Mouse (Mus musculus): ENCODE measurements around the gene Ccdc177.

DNA sequence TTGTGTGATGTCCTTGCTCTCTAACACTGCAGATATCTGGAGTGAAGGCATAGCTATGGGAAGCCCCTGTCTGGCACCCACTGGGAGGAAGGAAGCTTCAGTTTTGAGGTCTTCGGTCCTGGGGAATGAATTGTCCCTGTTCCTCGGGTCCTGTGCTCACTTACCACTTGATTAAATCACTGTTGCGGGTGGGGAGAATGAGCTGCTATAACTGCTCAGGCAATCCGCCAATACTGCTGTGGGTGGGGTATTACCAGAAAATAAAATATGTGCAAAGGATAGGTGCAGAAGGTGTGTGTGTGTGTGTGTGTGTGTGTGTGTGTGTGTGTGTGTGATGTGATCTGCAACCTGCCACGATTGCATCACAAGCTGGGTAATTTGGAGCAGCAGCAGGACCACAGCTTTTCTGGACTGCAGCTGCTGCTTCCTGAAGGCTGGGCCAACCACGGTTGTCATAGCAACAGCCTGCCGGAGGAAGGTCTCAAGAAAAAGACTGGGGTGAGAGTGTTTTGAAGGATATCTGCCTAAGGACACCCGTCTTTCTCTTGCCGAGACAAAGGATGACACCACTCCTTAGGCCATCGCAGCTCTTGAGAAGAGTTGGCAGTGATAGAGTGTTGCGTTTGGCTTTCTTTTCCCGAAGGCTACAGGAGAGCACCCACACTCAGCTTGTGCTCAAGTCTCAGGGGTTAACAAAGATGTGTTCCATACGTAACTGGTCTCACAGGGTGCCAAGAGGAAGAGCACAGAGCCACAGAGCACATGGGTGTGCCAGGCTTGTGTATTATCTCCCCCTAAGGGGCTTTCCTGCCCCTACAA lies 23.8 kb downstream of the Ccdc177 start:
- TF ChIP-seq USF1 (IDR thresholded peaks at IDR 0.05; ENCODE audit: low read depth) (no peak), CTCF (IDR thresholded peaks at IDR 0.05; ENCODE audit: control insufficient read depth, insufficient read depth, insufficient read length) (no peak)
